Comparison of ENCODE assay signal across 48 mouse cellular contexts in the genomic region with DNA sequence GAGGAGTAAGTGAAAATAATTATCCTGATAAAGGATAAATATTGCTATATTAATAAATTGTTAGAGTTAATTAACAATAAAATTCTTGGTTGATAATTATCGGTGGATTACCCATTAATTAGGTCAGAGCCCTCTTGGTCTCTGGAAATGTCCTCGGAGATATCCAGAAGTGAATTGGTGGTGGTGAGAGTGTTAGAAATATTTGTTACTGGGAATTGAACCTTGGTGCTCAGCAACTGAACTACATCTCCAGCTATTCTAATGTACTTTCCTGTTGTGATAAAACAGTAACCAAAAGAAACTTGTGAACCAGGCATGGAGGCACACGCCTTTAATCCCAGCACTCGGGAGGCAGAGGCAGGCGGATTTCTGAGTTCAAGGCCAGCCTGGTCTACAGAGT. TPM values are rescaled to one million over a fixed set of nuclear protein-coding genes. Genes with fewer than 3 reads are reported as not detected.
"Had no signal": no experiment of that assay in that cellular context is flagged by ENCODE, and none has a peak within 500 bp of the region (broad histone marks: within the 10 kb centered on the region; RNA-seq: fewer than 3 reads in every experiment).

No protein-coding gene starts in this region.

- ATAC-seq: hindbrain, embryonic 16.5 days; hindbrain, postnatal 0 days; inflammation-experienced regulatory T-cells, adult 6 months; intestine, embryonic 15.5 days; intestine, embryonic 16.5 days; intestine, postnatal 0 days had no signal

- H3K4me2 ChIP-seq: heart, embryonic 11.5 days; heart, embryonic 12.5 days; heart, embryonic 13.5 days; heart, embryonic 15.5 days; hindbrain, embryonic 12.5 days; hindbrain, embryonic 13.5 days; hindbrain, embryonic 14.5 days; hindbrain, embryonic 15.5 days; intestine, embryonic 15.5 days had no signal

- H3K4me3 ChIP-seq: heart, adult 2 months; heart, embryonic 10.5 days; heart, embryonic 12.5 days; heart, embryonic 13.5 days; heart, embryonic 15.5 days; hindbrain, embryonic 10.5 days; hindbrain, embryonic 12.5 days; hindbrain, embryonic 13.5 days; hindbrain, embryonic 15.5 days; intestine, embryonic 15.5 days; layer of hippocampus, adult 2 months had no signal

- H3K9ac ChIP-seq: heart, embryonic 12.5 days; heart, embryonic 13.5 days; heart, embryonic 15.5 days; hindbrain, embryonic 12.5 days; hindbrain, embryonic 13.5 days; hindbrain, embryonic 14.5 days; hindbrain, embryonic 15.5 days; intestine, embryonic 15.5 days had no signal

- H3K27me3 ChIP-seq: heart, embryonic 12.5 days; heart, embryonic 13.5 days; heart, embryonic 15.5 days; hindbrain, embryonic 13.5 days; hindbrain, embryonic 15.5 days; intestine, embryonic 15.5 days had no signal

- H3K27ac ChIP-seq: heart, adult 2 months; heart, embryonic 10.5 days; heart, embryonic 13.5 days; heart, embryonic 15.5 days; hindbrain, embryonic 10.5 days; hindbrain, embryonic 12.5 days; hindbrain, embryonic 13.5 days; hindbrain, embryonic 14.5 days; hindbrain, embryonic 15.5 days; hindbrain, postnatal 0 days; intestine, embryonic 15.5 days; kidney, postnatal 0 days; layer of hippocampus, adult 2 months had no signal

- DNase-seq: heart, adult 18-20 months; heart, adult 2 months; heart, postnatal 10 days; heart, postnatal 14 days; heart, postnatal 36 days; heart, postnatal 4 days; kidney, adult 11 months; kidney, adult 18-20 months; kidney, postnatal 10 days; kidney, postnatal 14 days; kidney, postnatal 4 days; layer of hippocampus, adult 9-11 months; layer of hippocampus, postnatal 36 days had no signal

- H3K4me1 ChIP-seq: heart, embryonic 10.5 days; heart, embryonic 12.5 days; heart, embryonic 15.5 days; hindbrain, embryonic 13.5 days; intestine, embryonic 15.5 days had no signal

- H3K9me3 ChIP-seq: heart, embryonic 10.5 days; heart, embryonic 12.5 days; heart, embryonic 13.5 days; heart, embryonic 15.5 days; hindbrain, embryonic 10.5 days; hindbrain, embryonic 12.5 days; hindbrain, embryonic 13.5 days; hindbrain, embryonic 15.5 days; intestine, embryonic 15.5 days had no signal

- H3K36me3 ChIP-seq: heart, embryonic 10.5 days; heart, embryonic 12.5 days; heart, embryonic 13.5 days; heart, embryonic 15.5 days; hindbrain, embryonic 10.5 days; hindbrain, embryonic 12.5 days; hindbrain, embryonic 13.5 days; hindbrain, embryonic 15.5 days; intestine, embryonic 15.5 days had no signal

RNA-seq across cellular contexts. Expression of a gene that starts 27.5 kb away (rescaled TPM):
- total RNA-seq: heart, adult 18-20 months; heart, adult 2 months; heart, adult 8-10 months; heart, postnatal 10 days; heart, postnatal 14 days; heart, postnatal 25 days; heart, postnatal 36 days; heart, postnatal 4 days; hematopoietic stem cell, adult 5-6 weeks; hindbrain, postnatal 0 days; layer of hippocampus, adult 18-20 months; layer of hippocampus, adult 2 months; layer of hippocampus, adult 8-10 months; layer of hippocampus, postnatal 10 days; layer of hippocampus, postnatal 14 days; layer of hippocampus, postnatal 25 days; layer of hippocampus, postnatal 36 days; left cerebral cortex, adult 18-20 months had no signal
- polyA plus RNA-seq: heart, adult 2 months; heart, embryonic 10.5 days; heart, embryonic 11.5 days; heart, embryonic 12.5 days; heart, embryonic 13.5 days; heart, embryonic 14.5 days; heart, embryonic 15.5 days; heart, embryonic 16.5 days; heart, postnatal 0 days; hindbrain, embryonic 10.5 days; hindbrain, embryonic 11.5 days; hindbrain, embryonic 12.5 days; hindbrain, embryonic 13.5 days; hindbrain, embryonic 14.5 days; hindbrain, embryonic 15.5 days; hindbrain, embryonic 16.5 days; hindbrain, postnatal 0 days; inflammation-experienced regulatory T-cells, adult 6 months; intestine, embryonic 14.5 days; intestine, embryonic 15.5 days; intestine, embryonic 16.5 days; intestine, postnatal 0 days; kidney, embryonic 14.5 days; kidney, embryonic 16.5 days; kidney, postnatal 0 days; large intestine, adult 2 months had no signal

RNA-seq across cellular contexts. Expression of a gene that starts 59.2 kb away (rescaled TPM):
- total RNA-seq: heart, adult 18-20 months; heart, adult 2 months; heart, adult 8-10 months; heart, postnatal 10 days; heart, postnatal 14 days; heart, postnatal 25 days; heart, postnatal 36 days; heart, postnatal 4 days; hematopoietic stem cell, adult 5-6 weeks; hindbrain, postnatal 0 days; layer of hippocampus, adult 18-20 months; layer of hippocampus, adult 2 months; layer of hippocampus, adult 8-10 months; layer of hippocampus, postnatal 10 days; layer of hippocampus, postnatal 14 days; layer of hippocampus, postnatal 25 days; layer of hippocampus, postnatal 36 days; left cerebral cortex, adult 18-20 months had no signal
- polyA plus RNA-seq: heart, adult 2 months; heart, embryonic 10.5 days; heart, embryonic 11.5 days; heart, embryonic 12.5 days; heart, embryonic 13.5 days; heart, embryonic 14.5 days; heart, embryonic 15.5 days; heart, embryonic 16.5 days; heart, postnatal 0 days; hindbrain, embryonic 10.5 days; hindbrain, embryonic 11.5 days; hindbrain, embryonic 12.5 days; hindbrain, embryonic 13.5 days; hindbrain, embryonic 14.5 days; hindbrain, embryonic 15.5 days; hindbrain, embryonic 16.5 days; hindbrain, postnatal 0 days; inflammation-experienced regulatory T-cells, adult 6 months; intestine, embryonic 14.5 days; intestine, embryonic 15.5 days; intestine, embryonic 16.5 days; intestine, postnatal 0 days; kidney, embryonic 14.5 days; kidney, embryonic 16.5 days; kidney, postnatal 0 days; large intestine, adult 2 months had no signal

RNA-seq across cellular contexts. Expression of a gene that starts 59.4 kb away (rescaled TPM):
- total RNA-seq: heart, adult 18-20 months; heart, adult 2 months; heart, adult 8-10 months; heart, postnatal 10 days; heart, postnatal 14 days; heart, postnatal 25 days; heart, postnatal 36 days; heart, postnatal 4 days; hematopoietic stem cell, adult 5-6 weeks; hindbrain, postnatal 0 days; layer of hippocampus, adult 18-20 months; layer of hippocampus, adult 2 months; layer of hippocampus, adult 8-10 months; layer of hippocampus, postnatal 10 days; layer of hippocampus, postnatal 14 days; layer of hippocampus, postnatal 25 days; layer of hippocampus, postnatal 36 days; left cerebral cortex, adult 18-20 months had no signal
- polyA plus RNA-seq: heart, adult 2 months; heart, embryonic 10.5 days; heart, embryonic 11.5 days; heart, embryonic 12.5 days; heart, embryonic 13.5 days; heart, embryonic 14.5 days; heart, embryonic 15.5 days; heart, embryonic 16.5 days; heart, postnatal 0 days; hindbrain, embryonic 10.5 days; hindbrain, embryonic 11.5 days; hindbrain, embryonic 12.5 days; hindbrain, embryonic 13.5 days; hindbrain, embryonic 14.5 days; hindbrain, embryonic 15.5 days; hindbrain, embryonic 16.5 days; hindbrain, postnatal 0 days; inflammation-experienced regulatory T-cells, adult 6 months; intestine, embryonic 14.5 days; intestine, embryonic 15.5 days; intestine, embryonic 16.5 days; intestine, postnatal 0 days; kidney, embryonic 14.5 days; kidney, embryonic 16.5 days; kidney, postnatal 0 days; large intestine, adult 2 months had no signal
